Mouse (Mus musculus): ENCODE measurements around the gene Arsa.

DNA sequence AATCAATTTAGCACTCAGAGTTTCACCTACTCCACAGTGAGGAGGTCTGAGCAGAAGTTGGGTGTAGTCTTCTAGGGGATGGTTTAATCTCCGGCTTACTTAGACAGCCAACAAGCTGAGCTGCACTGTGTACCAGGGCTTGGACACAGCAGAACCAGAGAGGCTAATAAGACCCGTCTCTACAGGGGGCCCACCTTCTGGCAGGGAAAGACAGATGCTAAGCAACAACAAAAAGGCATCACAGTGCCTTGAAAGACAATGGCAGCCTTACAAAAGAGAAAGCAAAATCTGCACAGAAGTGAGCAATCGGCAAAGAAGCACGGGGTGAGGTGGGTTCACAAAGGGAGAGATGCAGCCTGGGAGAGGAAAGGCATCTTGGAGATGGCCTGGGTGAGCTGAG is 18.9 kb upstream of the Arsa start:
- TF ChIP-seq CTCF (IDR thresholded peaks at IDR 0.05; ENCODE audit: borderline replicate concordance, insufficient read depth, low read length) = no peak
- TF ChIP-seq POLR2A (IDR thresholded peaks at IDR 0.05; ENCODE audit: low read depth, low read length) = no peak

All from embryonic fibroblast, embryonic 13.5 days (primary cell).